Mouse (Mus musculus) layer of hippocampus, adult 8-10 months (tissue): ENCODE measurements around the gene Kcnn4. TPM values are rescaled to one million over a fixed set of nuclear protein-coding genes. Genes with fewer than 3 reads are reported as not detected.

Source experiments
- DNase-seq, 2 experiments: peaks; one replicate each; pipeline ENCODE4 v3.0.0; 2022; ENCODE audit warnings: low spot score in 2 of 2
- microRNA-seq, 2 experiments: library from miRNA; unstranded; fragments of <30 nt; microRNA quantifications; one replicate each; pipeline ENCODE4 v1.2.0; 2022
- total RNA-seq, 4 experiments: library from RNA; stranded (reverse); gene quantifications; 2 replicates each; pipeline ENCODE4 v1.2.4; 2022

Kcnn4 gene
- total RNA-seq, 4 experiments from 2014 or later = 0.27 to 1.2 (median 0.90) TPM; not detected in 1

DNA sequence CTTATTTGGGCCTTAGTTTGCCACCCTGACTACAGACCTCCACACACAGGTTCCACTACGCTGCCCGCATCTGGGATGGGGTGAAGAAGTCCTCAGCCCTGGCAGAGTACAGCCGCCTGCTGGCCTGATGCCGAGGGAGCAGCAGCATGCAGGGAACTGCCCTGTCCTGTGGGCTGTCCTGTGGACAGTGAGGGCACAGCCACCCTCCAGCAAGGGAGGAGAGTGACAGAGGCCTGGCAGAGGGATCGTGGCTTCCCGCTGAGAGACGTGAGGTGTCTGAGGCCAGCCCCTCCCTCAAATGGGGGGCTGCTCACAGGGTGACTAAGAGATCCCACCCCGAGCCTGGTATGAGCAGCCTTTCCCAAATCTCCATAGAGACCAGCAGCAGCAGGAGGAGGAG is 52.2 kb downstream of the Kcnn4 start:
- no peak for DNase-seq

DNA sequence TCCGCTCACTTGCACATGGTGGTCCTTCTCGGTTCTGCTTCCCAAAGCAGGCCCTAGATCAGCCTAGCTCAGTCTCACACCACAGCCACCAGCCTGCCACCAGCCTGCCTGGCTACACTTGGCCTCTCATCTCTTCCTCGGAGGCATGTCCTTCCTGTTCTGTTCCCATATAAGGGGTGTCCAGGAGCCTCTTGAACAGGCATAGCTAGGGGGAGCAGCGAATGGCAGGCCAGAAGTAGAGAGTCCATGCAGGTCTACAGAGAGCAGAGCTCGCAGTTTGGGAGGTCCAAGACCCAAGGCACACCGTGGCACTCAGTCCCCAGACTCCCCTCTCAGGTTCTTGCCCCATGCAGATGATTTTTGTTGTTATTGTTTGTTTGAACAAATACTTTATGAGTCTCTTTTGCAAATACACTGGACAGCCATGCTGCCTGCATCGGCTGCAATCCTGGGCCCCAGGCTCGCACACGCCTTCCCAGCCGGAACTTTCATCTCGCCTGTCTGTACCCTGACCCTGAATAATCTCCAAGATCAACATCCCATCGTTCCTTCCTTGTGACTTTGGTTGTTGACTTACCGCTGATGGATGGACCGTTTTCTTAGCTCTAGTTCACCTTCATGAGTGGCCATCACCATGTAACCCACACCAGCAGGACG is 53.2 kb downstream of the Kcnn4 start:
- no peak for DNase-seq

DNA sequence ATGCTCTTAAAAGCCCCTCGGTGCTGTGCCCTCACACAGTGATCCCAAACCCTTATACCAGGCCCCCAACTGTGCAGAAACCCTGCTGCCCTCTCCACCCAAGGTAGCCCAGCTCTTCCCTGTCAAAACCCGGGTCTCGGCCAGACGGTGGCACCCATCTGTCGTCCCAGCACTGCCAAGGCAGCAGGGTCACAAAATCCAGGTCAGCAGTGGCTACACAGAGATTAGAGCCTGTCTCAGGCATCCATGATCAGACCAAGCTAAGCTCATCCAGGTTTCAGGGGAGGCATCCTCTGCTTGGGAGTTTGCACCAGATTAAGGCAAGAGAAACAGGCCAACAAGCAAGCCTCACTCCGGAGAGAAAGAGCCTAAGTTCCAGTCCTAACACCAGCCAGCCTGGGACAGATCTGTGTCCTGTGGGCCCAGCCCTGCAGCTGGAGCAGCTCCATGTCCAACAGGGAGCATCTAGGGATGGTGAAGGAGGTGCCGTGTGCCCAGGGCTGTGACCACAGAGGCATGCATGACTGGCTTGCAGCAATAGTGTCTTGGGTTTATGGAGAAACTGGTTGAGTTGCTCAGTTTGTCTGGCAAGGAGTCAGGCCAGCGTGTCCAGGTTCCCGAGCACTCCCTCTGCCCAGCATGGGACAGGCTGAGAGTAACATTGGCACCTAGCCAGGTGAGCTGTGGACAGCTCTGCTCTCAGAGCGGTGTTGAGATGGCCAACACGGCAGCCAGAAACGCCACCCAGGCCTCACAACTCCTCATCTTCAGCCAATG is 54.1 kb downstream of the Kcnn4 start:
- no peak for DNase-seq

DNA sequence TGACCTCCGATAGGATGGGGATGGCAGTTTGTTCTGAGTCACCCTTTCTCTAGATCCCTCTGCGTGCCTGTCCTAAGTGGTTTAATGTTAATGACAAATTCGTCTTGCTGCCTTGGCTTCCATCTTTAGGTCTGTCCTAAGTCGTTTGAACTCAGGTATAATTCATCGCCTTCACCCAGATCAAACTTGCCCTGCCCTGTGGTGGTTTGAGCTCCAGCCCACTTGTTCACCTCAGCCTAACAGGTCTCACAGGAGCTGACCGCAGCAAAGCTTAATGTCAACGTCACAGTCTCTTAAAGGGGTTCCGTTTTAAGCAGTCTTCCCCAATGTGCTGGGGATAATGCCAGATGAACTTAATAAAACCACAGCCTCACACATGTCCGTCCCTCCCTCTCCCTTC is 55.9 kb downstream of the Kcnn4 start:
- no peak for DNase-seq

DNA sequence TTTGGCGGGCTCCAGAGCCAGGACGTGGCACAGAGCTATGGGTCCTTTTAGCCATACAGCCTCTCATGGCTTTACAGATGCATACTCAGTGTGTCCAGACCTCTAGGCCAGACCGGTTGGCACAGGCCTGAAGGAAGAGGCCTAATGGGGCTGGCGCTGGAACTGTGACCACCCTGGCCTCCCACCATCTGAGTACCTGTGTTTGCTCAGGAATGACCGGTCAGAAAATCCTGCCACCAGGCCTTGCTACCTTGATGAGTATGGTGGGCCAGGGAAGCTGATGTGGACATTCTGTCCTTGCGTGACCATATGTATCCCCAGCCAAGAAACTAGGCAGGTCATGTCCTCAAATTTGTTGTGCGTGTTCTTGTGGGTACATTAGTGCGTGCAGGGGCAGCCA is 57.1 kb downstream of the Kcnn4 start:
- DNase-seq = no peak

DNA sequence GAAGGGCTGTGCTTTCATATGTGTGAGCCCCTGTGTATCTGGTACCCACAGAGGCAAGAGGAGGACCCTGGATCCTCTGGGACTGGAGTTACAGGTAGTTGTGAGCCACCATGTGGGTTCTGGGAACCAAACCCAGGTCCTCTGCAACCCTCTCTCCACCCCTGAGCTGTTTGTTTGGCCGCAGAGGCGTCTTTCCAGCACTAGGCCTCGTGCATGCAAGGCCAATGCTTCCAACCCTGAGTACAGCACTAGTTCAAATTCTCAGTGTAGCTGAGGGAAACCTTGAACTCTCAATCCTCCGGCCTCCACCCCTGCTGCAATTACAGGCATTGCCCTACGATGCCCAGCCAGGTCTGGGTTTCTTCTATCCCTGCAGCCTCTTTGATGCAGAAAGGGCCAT is 58.7 kb downstream of the Kcnn4 start:
- DNase-seq = no peak

DNA sequence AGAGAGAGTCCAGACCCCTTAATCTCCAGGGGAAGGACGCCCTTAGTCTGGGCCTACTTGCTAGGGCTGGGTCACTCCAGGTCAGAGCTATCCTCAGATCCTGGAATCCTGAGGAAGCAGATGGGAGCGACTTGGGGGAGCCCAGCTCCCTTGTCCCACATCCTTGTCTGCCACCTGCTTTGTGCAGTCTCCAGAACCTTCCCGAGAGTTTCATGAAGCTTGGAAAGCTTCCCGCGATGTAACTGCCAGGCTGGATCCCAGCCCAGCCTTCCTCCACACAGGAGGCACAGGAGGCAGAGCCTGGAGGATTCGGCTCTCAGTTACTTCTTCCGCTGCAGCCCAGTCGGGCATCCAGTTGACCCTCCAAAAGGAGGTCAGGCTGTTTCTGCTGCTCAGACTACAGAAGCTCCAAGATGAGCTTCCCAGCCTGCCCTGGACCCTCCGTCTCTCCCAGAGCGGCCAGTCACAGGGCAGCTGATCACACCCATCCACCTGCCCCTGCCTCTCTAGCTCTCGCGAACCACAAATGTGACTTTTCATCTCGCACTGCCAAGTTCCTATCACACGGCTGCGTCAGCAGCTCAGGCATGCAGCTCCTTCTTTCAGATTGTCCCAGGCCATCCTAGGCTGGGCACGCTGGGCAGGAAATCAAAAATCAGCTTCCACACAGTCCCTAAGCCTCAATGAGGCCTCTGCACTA is 59.5 kb downstream of the Kcnn4 start:
- DNase-seq = peak; percentile 81

DNA sequence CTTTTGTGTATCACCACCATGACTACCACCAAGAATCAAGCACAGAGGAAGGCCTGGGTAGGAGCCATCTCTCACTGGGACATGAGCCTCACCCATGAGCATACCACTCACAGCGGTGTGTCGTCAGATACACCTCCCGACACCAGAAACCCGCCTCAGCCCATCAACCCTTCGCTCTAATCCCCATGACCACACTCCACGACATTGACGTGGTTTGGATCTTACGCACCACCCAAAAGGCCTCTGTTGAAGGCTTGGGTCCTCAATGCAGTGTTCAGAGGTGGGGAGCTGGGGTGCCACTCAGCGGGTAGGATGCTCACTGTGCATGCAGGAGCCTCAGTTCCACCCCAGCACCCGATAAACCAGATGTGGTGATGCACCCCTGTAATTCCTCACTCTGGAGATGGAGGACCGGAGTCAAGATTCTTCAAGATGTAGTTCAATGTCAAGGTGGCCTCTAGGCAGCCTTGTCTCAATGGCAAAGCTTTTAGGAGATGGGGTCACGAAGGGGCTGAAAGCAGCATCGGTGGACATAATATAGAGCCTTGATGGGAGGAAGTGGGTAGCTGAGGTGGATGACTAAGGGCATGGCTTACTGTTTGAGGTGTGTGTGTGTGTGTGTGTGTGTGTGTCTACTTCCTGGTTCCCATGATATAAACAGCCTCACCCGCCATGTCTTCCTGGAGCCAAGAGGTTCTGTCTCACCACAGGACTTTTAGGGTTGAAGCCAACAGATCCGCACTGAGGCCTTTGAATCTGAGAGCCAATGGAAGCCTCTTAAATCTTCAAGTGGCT is 60.7 kb downstream of the Kcnn4 start:
- DNase-seq = no peak

DNA sequence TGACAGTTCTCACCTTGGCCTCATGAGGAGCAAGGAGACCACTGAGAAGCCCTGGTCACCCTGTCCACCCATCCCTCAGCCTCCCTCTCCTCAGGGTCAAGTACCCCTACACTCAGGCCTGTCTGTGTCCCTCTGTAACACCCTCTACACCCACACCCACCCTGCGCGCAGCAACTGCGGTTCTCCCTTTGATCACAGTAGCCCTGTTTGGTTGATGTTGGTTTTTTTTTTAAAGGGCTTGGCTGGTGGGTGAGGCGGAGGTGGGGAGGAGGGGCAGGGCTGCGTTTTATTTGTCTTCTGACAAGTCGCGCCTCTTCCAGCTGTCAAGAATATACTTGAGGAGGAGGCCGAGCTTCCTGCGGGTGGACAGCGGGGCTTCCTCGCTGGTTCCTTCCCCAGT is 61.6 kb downstream of the Kcnn4 start:
- no peak for DNase-seq

DNA sequence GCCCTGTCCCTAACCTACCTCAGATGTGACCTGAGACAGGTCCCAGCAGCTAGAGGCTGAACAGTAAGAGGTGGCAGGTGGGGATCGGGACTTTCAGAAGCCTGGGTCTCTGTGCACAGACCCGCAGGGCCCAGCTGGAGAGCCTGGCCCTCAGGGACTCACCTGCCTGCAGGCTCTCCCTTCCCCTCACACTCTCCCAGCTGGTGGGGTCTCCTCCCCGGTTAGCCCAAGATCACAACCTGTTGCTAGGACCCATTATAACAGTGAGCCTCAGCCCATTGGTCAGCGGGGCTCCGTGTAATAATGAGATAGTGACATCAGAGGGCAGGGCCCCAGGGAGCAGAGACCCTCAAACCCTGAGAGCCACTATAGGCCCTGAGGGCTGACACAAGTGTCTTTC is 65.2 kb downstream of the Kcnn4 start:
- no peak for DNase-seq

Small RNAs within 50 kb of the gene (microRNA-seq; reads per million reads assigned to microRNA genes)
- 0 reads per million in 2 experiments for gene Gm27592

Other genes with a start within 250 kb of the Kcnn4 start
- 10 to 100 TPM; 20.9 to 25.6 (median 21.8) TPM for gene Zfp235, start 236.1 kb upstream of the Kcnn4 start, total RNA-seq
- 1 to 10 TPM; 2.9 to 4.6 (median 4.0) TPM for gene Zfp114, start 195.2 kb upstream of the Kcnn4 start, total RNA-seq
- gene Zfp111, start 158.8 kb upstream of the Kcnn4 start, total RNA-seq = 10 to 100 TPM; 12.2 to 15.2 (median 14.8) TPM
- gene Zfp109, start 132.7 kb upstream of the Kcnn4 start, total RNA-seq = 10 to 100 TPM in 1 of 4 experiments, 1 to 10 TPM in 3; 8.0 to 10.8 (median 9.1) TPM
- 10 to 100 TPM in 1 of 4 experiments, 1 to 10 TPM in 3; 8.0 to 10.2 (median 9.0) TPM for gene Zfp108, start 115.5 kb upstream of the Kcnn4 start, total RNA-seq
- 10 to 100 TPM; 12.4 to 20.1 (median 13.8) TPM for gene Zfp93, start 99.8 kb upstream of the Kcnn4 start, total RNA-seq
- 10 to 100 TPM; 19.3 to 30.5 (median 24.7) TPM for gene Zfp61, start 69.0 kb upstream of the Kcnn4 start, total RNA-seq
- 10 to 100 TPM; 14.4 to 18.3 (median 15.6) TPM for gene Zfp94, start 53.6 kb upstream of the Kcnn4 start, total RNA-seq
- gene Tescl, start 36.3 kb upstream of the Kcnn4 start, total RNA-seq = not detected
- not detected for gene Lypd5, start 21.1 kb upstream of the Kcnn4 start, total RNA-seq
- 10 to 100 TPM; 33.8 to 49.8 (median 44.0) TPM for gene Smg9, start 29.4 kb downstream of the Kcnn4 start, total RNA-seq
- gene Irgc1, start 82.0 kb downstream of the Kcnn4 start, total RNA-seq = not detected
- 1 to 10 TPM in 3 of 4 experiments, under 1 TPM in 1; 0.87 to 8.3 (median 2.7) TPM for gene Plaur, start 92.2 kb downstream of the Kcnn4 start, total RNA-seq
- 100 to 1,000 TPM; 123 to 166 (median 143) TPM for gene Cadm4, start 111.8 kb downstream of the Kcnn4 start, total RNA-seq
- 10 to 100 TPM; 29.7 to 38.9 (median 34.5) TPM for gene Zfp428, start 136.7 kb downstream of the Kcnn4 start, total RNA-seq
- not detected for gene AC161166.1, start 142.2 kb downstream of the Kcnn4 start, total RNA-seq
- gene Irgq, start 160.4 kb downstream of the Kcnn4 start, total RNA-seq = 10 to 100 TPM; 53.6 to 65.2 (median 60.0) TPM
- under 1 TPM in 1 of 4 experiments, not detected in 3; 0.41 TPM for gene Pinlyp, start 175.9 kb downstream of the Kcnn4 start, total RNA-seq
- gene Xrcc1, start 176.0 kb downstream of the Kcnn4 start, total RNA-seq = 10 to 100 TPM; 32.9 to 44.7 (median 41.3) TPM
- gene Ethe1, start 217.3 kb downstream of the Kcnn4 start, total RNA-seq = 10 to 100 TPM; 10.9 to 15.8 (median 12.3) TPM
- gene Zfp575, start 217.4 kb downstream of the Kcnn4 start, total RNA-seq = 1 to 10 TPM; 4.0 to 5.2 (median 4.9) TPM
- gene Phldb3, start 240.5 kb downstream of the Kcnn4 start, total RNA-seq = under 1 TPM; 0.27 to 0.73 (median 0.35) TPM